Mouse (Mus musculus) neural tube, embryonic 12.5 days (tissue): ENCODE measurements at regions not wholly inside any gene's neighbourhood (a gene's known extent, or its start where the extent isn't known, plus 50 kb on each side); places are given as distances from the start of the nearest gene placed in this dataset.

Experiments
- ATAC-seq: fragments of 200-750 bp; cut with Nextera tagmentation; 2 replicates; pipeline ENCODE4 v1.8.0; 2017; ENCODE audit warnings: low read depth, mild to moderate bottlenecking, moderate TSS enrichment, moderate library complexity; ENCODE audit not compliant: low FRiP score
- H3K27ac ChIP-seq: fragments of 300-500 bp; sonication (generic); 2 replicates; pipeline ENCODE4 v1.5.1; 2016
- H3K27me3 ChIP-seq: fragments of 300-500 bp; sonication (generic); replicated peaks from 2 replicates; pipeline ENCODE4 v1.6.1; 2016; ENCODE audit warnings: mild to moderate bottlenecking
- H3K36me3 ChIP-seq: fragments of 300-500 bp; sonication (generic); 2 replicates; pipeline ENCODE4 v1.6.1; 2016; ENCODE audit warnings: mild to moderate bottlenecking
- H3K4me1 ChIP-seq: fragments of 300-500 bp; sonication (generic); 2 replicates; pipeline ENCODE4 v1.6.1; 2016
- H3K4me2 ChIP-seq: fragments of 300-500 bp; sonication (generic); replicated peaks from 2 replicates; pipeline ENCODE4 v1.6.1; 2016; ENCODE audit warnings: mild to moderate bottlenecking
- H3K4me3 ChIP-seq: fragments of 300-500 bp; sonication (generic); 2 replicates; pipeline ENCODE4 v1.5.1; 2016
- H3K9ac ChIP-seq: fragments of 300-500 bp; sonication (generic); 2 replicates; pipeline ENCODE4 v1.6.1; 2016; ENCODE audit warnings: mild to moderate bottlenecking
- H3K9me3 ChIP-seq: fragments of 300-500 bp; sonication (generic); 2 replicates; pipeline ENCODE4 v1.6.1; 2016; ENCODE audit warnings: mild to moderate bottlenecking
- WGBS: fragments of 180-500 bp; shearing (Covaris S2); methylation state at CpG from one replicate; pipeline ENCODE4 v1.1.7; 2016; 5-methylcytosine and 5-hydroxymethylcytosine counted together

DNA sequence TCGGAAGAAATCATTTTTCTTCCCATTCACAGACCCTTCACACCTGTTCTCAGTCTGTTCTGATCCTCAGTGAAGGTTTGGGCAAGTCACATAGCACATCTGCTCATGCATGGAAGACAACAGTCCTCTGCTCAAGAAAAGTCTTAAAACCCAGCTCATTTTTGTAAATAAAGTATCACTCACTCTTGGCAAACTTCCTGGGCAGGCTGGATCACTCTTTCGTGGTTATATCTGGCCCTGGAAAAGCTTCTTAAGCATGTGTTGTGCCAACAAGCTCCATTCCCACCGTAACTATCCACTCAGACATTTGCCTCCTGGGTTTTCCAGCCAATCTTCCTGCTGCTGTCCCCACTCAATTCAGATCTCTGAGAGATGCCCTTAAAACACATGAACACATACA is 103.2 kb upstream of the Cep85l start:
- no peaks in the 10 kb centered on the region for H3K36me3 ChIP-seq
- H3K9ac ChIP-seq, result no peak overlapping the region
- H3K27me3 ChIP-seq, result no peaks in the 10 kb centered on the region

GRCm38 (mm10) chr10:53470200-53470599 is 90.5 kb upstream of the Cep85l start:
- WGBS, result 91% methylated on average over 3 of the region's 3 CpGs
- no peaks in the 10 kb centered on the region for H3K36me3 ChIP-seq
- no peak overlapping the region for H3K27ac ChIP-seq
- H3K4me2 ChIP-seq, result no peak overlapping the region
- H3K4me3 ChIP-seq, result no peak overlapping the region
- no peak for ATAC-seq
- no peaks in the 10 kb centered on the region for H3K27me3 ChIP-seq
- H3K4me1 ChIP-seq, result no peaks in the 10 kb centered on the region
- H3K9me3 ChIP-seq, result peaks cover 17% of the 10 kb centered on the region
- no peak overlapping the region for H3K9ac ChIP-seq

More for the DNA sequence above, 103.2 kb upstream of the Cep85l start:
- no peak overlapping the region for H3K4me2 ChIP-seq
- H3K27ac ChIP-seq, result no peak overlapping the region
- H3K4me1 ChIP-seq, result no peaks in the 10 kb centered on the region
- ATAC-seq, result no peak
- no peak overlapping the region for H3K4me3 ChIP-seq
- 81% methylated on average over 3 of the region's 3 CpGs for WGBS
- H3K9me3 ChIP-seq, result no peaks in the 10 kb centered on the region

DNA sequence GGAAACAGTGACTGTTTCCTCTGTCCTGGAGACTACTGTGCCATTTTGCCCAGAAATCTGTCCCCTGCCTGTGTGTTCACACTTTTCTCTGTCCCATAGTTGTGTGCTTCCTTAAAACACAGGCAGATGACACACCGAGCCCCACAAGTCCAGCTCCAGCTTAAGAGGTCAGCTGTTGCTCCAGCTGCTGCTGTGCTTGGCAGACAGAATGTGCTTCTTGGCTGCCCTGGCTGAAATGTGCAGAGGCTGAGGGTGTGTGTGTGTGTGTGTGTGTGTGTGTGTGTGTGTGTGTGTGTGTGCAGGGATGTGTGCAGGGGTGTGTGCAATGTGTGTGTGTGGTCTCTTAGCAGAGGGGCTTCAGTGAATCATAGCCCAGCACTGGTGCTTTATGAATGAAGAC is 89.9 kb upstream of the Cep85l start:
- H3K27me3 ChIP-seq, result no peaks in the 10 kb centered on the region
- no peak overlapping the region for H3K9ac ChIP-seq
- H3K4me1 ChIP-seq, result no peaks in the 10 kb centered on the region
- H3K4me3 ChIP-seq, result no peak overlapping the region
- no peak for ATAC-seq
- peaks cover 17% of the 10 kb centered on the region for H3K9me3 ChIP-seq
- WGBS, result 77% methylated on average over 1 of the region's 1 CpGs
- no peak overlapping the region for H3K4me2 ChIP-seq
- no peaks in the 10 kb centered on the region for H3K36me3 ChIP-seq
- H3K27ac ChIP-seq, result no peak overlapping the region

DNA sequence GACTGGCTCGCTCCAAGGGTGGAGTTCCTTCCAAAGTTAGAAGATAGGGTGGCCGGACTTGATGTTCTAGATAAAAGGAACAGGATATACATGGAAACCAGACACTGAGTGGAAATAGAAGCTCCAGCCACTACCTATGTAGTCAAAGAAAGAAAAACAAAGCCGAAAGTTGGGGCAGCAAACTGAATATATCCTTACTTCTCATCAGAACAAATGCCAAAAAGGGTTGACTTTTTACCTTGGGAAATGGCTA is 88.5 kb upstream of the Cep85l start:
- Histone ChIP-seq H3K27ac (no peak overlapping the region), H3K9ac (no peak overlapping the region), H3K9me3 (peaks cover 12% of the 10 kb centered on the region), H3K36me3 (no peaks in the 10 kb centered on the region), H3K4me3 (no peak overlapping the region), H3K27me3 (no peaks in the 10 kb centered on the region), H3K4me2 (no peak overlapping the region), H3K4me1 (peaks cover 2% of the 10 kb centered on the region; the same call in 1 of the 2 replicates)
- ATAC-seq, result no peak
- WGBS, result 91% methylated on average over 3 of the region's 3 CpGs

GRCm38 (mm10) chr10:53467472-53468292 is 87.9 kb upstream of the Cep85l start:
- Histone ChIP-seq H3K36me3 (no peaks in the 10 kb centered on the region), H3K4me2 (no peak overlapping the region)
- ATAC-seq, result no peak

DNA sequence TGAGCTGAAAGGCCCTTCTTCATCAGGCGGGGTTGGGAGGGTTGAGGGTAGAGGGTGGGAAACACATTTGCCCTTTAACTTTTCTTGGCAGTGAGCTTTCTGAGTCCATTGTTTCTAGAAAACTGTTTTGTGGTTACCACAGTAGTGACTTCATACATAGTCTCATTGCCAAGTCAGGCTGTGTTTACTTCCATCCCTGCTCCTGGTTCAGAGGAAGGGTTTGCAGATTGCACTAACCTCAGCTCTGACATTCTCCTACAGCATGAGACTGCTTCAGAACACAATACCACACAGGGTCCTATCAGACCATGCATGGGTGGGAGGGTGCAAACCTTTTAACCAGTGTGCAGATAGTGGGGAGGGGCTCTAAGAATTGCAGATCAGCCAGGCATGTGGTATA is 87.1 kb upstream of the Cep85l start:
- Histone ChIP-seq H3K27ac (no peak overlapping the region), H3K9me3 (peaks cover 7% of the 10 kb centered on the region; the same call in 1 of the 2 replicates), H3K4me1 (peaks cover 12% of the 10 kb centered on the region; the same call in 1 of the 2 replicates), H3K27me3 (no peaks in the 10 kb centered on the region), H3K4me2 (no peak overlapping the region), H3K9ac (no peak overlapping the region), H3K4me3 (no peak overlapping the region), H3K36me3 (no peaks in the 10 kb centered on the region)
- ATAC-seq, result no peak
- whole genome bisulfite sequencing, result 83% methylated on average over 1 of the region's 1 CpGs

More at GRCm38 (mm10) chr10:53467472-53468292, 87.9 kb upstream of the Cep85l start:
- Histone ChIP-seq H3K27me3 (no peaks in the 10 kb centered on the region), H3K9ac (no peak overlapping the region), H3K4me3 (no peak overlapping the region), H3K4me1 (peaks cover 7% of the 10 kb centered on the region; the same call in 1 of the 2 replicates), H3K27ac (no peak overlapping the region), H3K9me3 (peaks cover 12% of the 10 kb centered on the region)
- 66% methylated on average over 3 of the region's 3 CpGs for WGBS

GRCm38 (mm10) chr10:53466261-53466660 is 86.5 kb upstream of the Cep85l start:
- no peaks in the 10 kb centered on the region for H3K27me3 ChIP-seq
- H3K27ac ChIP-seq, result no peak overlapping the region
- no peak overlapping the region for H3K4me2 ChIP-seq
- H3K9me3 ChIP-seq, result 0 out of 2 replicates have a peak, but pooled peaks cover 4% of the 10 kb centered on the region
- H3K9ac ChIP-seq, result no peak overlapping the region
- no peak for ATAC-seq
- H3K4me1 ChIP-seq, result peaks cover 12% of the 10 kb centered on the region; the same call in 1 of the 2 replicates
- H3K4me3 ChIP-seq, result no peak overlapping the region
- 87% methylated on average over 6 of the region's 6 CpGs for WGBS
- H3K36me3 ChIP-seq, result no peaks in the 10 kb centered on the region

GRCm38 (mm10) chr10:53464581-53464980 is 84.8 kb upstream of the Cep85l start:
- H3K27ac ChIP-seq, result no peak overlapping the region
- H3K27me3 ChIP-seq, result no peaks in the 10 kb centered on the region
- H3K9me3 ChIP-seq, result no peaks in the 10 kb centered on the region
- no peak for ATAC-seq
- H3K9ac ChIP-seq, result no peak overlapping the region
- H3K36me3 ChIP-seq, result no peaks in the 10 kb centered on the region
- H3K4me1 ChIP-seq, result peaks cover 12% of the 10 kb centered on the region; the same call in 1 of the 2 replicates
- no peak overlapping the region for H3K4me3 ChIP-seq
- no peak overlapping the region for H3K4me2 ChIP-seq

- Histone ChIP-seq H3K4me2 (no peak overlapping the region), H3K27ac (no peak overlapping the region), H3K9ac (no peak overlapping the region), H3K4me3 (no peak overlapping the region), H3K27me3 (no peaks in the 10 kb centered on the region), H3K4me1 (peaks cover 12% of the 10 kb centered on the region; the same call in 1 of the 2 replicates), H3K9me3 (no peaks in the 10 kb centered on the region), H3K36me3 (no peaks in the 10 kb centered on the region)
- 51% methylated on average over 6 of the region's 6 CpGs for WGBS
- ATAC-seq, result no peak
Observed at GRCm38 (mm10) chr10:53464006-53464405, 84.3 kb upstream of the Cep85l start.

DNA sequence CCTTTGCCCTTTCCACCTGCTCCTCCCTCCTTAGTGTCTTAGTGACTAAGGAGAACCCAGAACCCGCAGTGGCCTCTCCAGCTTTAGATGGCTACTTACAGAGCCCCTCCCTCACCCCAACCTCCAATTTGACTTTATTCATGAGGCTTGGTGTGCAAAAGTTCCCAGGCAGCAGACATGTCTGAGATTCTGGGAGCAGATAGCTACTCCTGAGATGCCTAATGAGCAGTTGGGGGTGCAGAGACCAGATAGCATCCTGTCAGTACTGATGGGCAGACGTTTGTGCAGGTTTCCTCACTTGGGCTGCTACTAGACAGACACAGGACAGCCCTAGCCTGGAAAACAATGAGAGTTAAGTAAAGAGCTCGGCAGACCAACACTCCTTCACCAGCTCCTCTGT is 83.7 kb upstream of the Cep85l start:
- Histone ChIP-seq H3K27me3 (no peaks in the 10 kb centered on the region), H3K27ac (no peak overlapping the region), H3K4me2 (no peak overlapping the region; the same call in 1 of the 2 replicates), H3K36me3 (no peaks in the 10 kb centered on the region), H3K4me1 (peaks cover 12% of the 10 kb centered on the region; the same call in 1 of the 2 replicates), H3K4me3 (no peak overlapping the region), H3K9ac (no peak overlapping the region), H3K9me3 (no peaks in the 10 kb centered on the region)
- ATAC-seq, result peak; percentile 34; the same call in 1 of the 2 replicates
- WGBS, result 34% methylated on average over 3 of the region's 3 CpGs

- no peaks in the 10 kb centered on the region for H3K36me3 ChIP-seq
- H3K4me1 ChIP-seq, result peaks cover 12% of the 10 kb centered on the region; the same call in 1 of the 2 replicates
- peak overlapping the region; percentile 5; the same call in 1 of the 2 replicates for H3K9ac ChIP-seq
- H3K27me3 ChIP-seq, result no peaks in the 10 kb centered on the region
- H3K9me3 ChIP-seq, result no peaks in the 10 kb centered on the region
- H3K27ac ChIP-seq, result no peak overlapping the region
- peak overlapping the region; percentile 42 for H3K4me2 ChIP-seq
- H3K4me3 ChIP-seq, result no peak overlapping the region
- ATAC-seq, result peak; percentile 66
- WGBS, result 24% methylated on average over 15 of the region's 15 CpGs
Observed at GRCm38 (mm10) chr10:53462449-53463308, 82.9 kb upstream of the Cep85l start.

- Histone ChIP-seq H3K4me3 (no peak overlapping the region), H3K36me3 (no peaks in the 10 kb centered on the region), H3K4me2 (no peak overlapping the region), H3K4me1 (peaks cover 12% of the 10 kb centered on the region; the same call in 1 of the 2 replicates), H3K27me3 (no peaks in the 10 kb centered on the region), H3K9me3 (no peaks in the 10 kb centered on the region), H3K27ac (no peak overlapping the region), H3K9ac (no peak overlapping the region)
- ATAC-seq, result no peak
- 87% methylated on average over 7 of the region's 7 CpGs for WGBS
Observed at GRCm38 (mm10) chr10:53461070-53461781, 81.5 kb upstream of the Cep85l start.
